12 mouse cellular contexts compared by ENCODE assay signal in the genomic region with DNA sequence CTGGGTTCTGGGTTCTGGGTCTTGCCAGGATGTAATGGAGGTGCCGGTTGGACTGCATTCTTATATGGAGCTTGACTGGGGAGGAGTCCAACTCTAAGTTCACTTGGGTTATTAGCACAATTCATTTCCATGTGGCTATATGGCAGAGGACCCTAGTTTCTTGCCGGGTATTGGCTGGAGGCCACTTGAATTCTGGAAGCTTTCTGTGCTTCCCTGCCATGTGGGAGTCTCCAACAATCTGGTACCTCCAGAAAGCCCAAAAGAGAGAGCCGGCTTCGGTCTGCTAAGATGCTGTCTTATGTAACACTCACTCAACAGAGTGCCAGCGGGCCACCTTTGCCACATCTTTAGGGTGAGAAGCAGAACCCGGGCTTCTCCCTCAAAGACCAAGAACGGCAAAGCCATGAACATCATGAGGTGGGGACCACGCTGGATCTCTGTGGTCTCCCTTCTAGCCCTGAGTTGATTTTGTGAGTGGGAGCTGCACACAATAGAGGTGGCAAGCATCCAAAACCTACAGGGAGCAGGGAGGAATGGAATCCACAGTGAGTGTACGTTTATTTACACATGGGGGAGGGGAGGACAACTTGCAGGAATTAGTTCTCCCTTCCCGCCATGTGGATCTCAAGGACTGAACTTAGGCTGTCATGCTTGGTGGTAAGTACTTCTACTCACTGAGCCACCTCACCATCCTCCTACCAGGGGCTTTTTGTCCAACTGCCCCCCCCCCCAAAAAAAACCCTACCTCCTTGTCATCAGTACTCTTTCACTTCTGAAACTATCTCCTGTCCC. TPM values are rescaled to one million over a fixed set of nuclear protein-coding genes. Genes with fewer than 3 reads are reported as not detected.
A peak's percentile ranks its signal among the peaks of the same experiment; 100 is the strongest.
DNase-seq lines count a peak whose midpoint lies in the region; ATAC-seq lines count a peak whose summit lies in the region.
"Had no signal": no experiment of that assay in that cellular context is flagged by ENCODE, and none has a peak within 500 bp of the region (broad histone marks: within the 10 kb centered on the region; RNA-seq: fewer than 3 reads in every experiment).

No protein-coding gene starts in this region.

- no peaks in the 10 kb centered on the region for H3K36me3 ChIP-seq in forebrain, embryonic 15.5 days
- H3K36me3 ChIP-seq in forebrain, embryonic 10.5 days (replicated peaks): no peaks in the 10 kb centered on the region
- no peaks in the 10 kb centered on the region for H3K36me3 ChIP-seq in midbrain, embryonic 14.5 days (ENCODE audit: control insufficient read depth, insufficient read depth, low read length)
- H3K36me3 ChIP-seq: embryonic facial prominence, embryonic 12.5 days had no signal

- peak overlapping the region; percentile 70 for H3K27ac ChIP-seq in forebrain, embryonic 15.5 days (replicated peaks)
- no peak overlapping the region for H3K27ac ChIP-seq in forebrain, embryonic 10.5 days
- H3K27ac ChIP-seq in midbrain, embryonic 14.5 days (replicated peaks; ENCODE audit: low read depth, low read length): no peak overlapping the region
- H3K27ac ChIP-seq: embryonic facial prominence, embryonic 12.5 days; gastrocnemius, adult 2 months had no signal

- no peaks in the 10 kb centered on the region for H3K27me3 ChIP-seq in forebrain, embryonic 15.5 days
- no peaks in the 10 kb centered on the region for H3K27me3 ChIP-seq in forebrain, embryonic 10.5 days (ENCODE audit: poor library complexity, severe bottlenecking)
- H3K27me3 ChIP-seq in midbrain, embryonic 14.5 days (ENCODE audit: control insufficient read depth, insufficient read depth, low read length): no peaks in the 10 kb centered on the region
- H3K27me3 ChIP-seq: embryonic facial prominence, embryonic 12.5 days had no signal

- no peak overlapping the region for H3K4me3 ChIP-seq in forebrain, embryonic 15.5 days
- no peak overlapping the region for H3K4me3 ChIP-seq in forebrain, embryonic 10.5 days
- no peak overlapping the region for H3K4me3 ChIP-seq in midbrain, embryonic 14.5 days (replicated peaks; ENCODE audit: low read depth, low read length)
- H3K4me3 ChIP-seq: embryonic facial prominence, embryonic 12.5 days; gastrocnemius, adult 2 months had no signal

- no peak for DNase-seq in forebrain, embryonic 10.5 days (ENCODE audit: extremely low spot score, low spot score)
- DNase-seq in brain, embryonic 18.5 days (ENCODE audit: low read depth, low spot score): peak; percentile 68
- peak; percentile 63 to 69 for DNase-seq in frontal cortex, adult 2 months (ENCODE audit: extremely low spot score in 1 of 2, low spot score in 1 of 2)
- peak; percentile 29 to 59 for DNase-seq in left cerebral cortex, postnatal 10 days (ENCODE audit: extremely low spot score in 1 of 2, low spot score in 2 of 2)
- DNase-seq in Muller cell, postnatal 12 days (ENCODE audit: inconsistent ontology term): no peak
- no peak for DNase-seq in urinary bladder, postnatal 14 days (ENCODE audit: low spot score)
- no peak for DNase-seq in midbrain, embryonic 14.5 days
- DNase-seq: gastrocnemius, adult 2 months; kidney, postnatal 10 days had no signal

- ATAC-seq in forebrain, embryonic 15.5 days (replicated peaks): peak; percentile 82
- ATAC-seq in midbrain, embryonic 14.5 days (ENCODE audit: low FRiP score, low TSS enrichment): no peak

- no peaks in the 10 kb centered on the region for H3K9me3 ChIP-seq in forebrain, embryonic 15.5 days
- H3K9me3 ChIP-seq in forebrain, embryonic 10.5 days: no peaks in the 10 kb centered on the region
- H3K9me3 ChIP-seq in midbrain, embryonic 14.5 days (ENCODE audit: control insufficient read depth, low read length): no peaks in the 10 kb centered on the region
- H3K9me3 ChIP-seq: embryonic facial prominence, embryonic 12.5 days had no signal

- intact Hi-C loops in left cerebral cortex, postnatal 10 days (cut with DNase I): no loop called here

- H3K4me1 ChIP-seq in forebrain, embryonic 15.5 days: peaks cover 27% of the 10 kb centered on the region
- H3K4me1 ChIP-seq in forebrain, embryonic 10.5 days: no peaks in the 10 kb centered on the region
- H3K4me1 ChIP-seq in midbrain, embryonic 14.5 days (ENCODE audit: control insufficient read depth, insufficient read depth, low read length): no peaks in the 10 kb centered on the region
- H3K4me1 ChIP-seq: embryonic facial prominence, embryonic 12.5 days had no signal

- H3K4me2 ChIP-seq in forebrain, embryonic 15.5 days (replicated peaks): no peak overlapping the region
- no peak overlapping the region for H3K4me2 ChIP-seq in midbrain, embryonic 14.5 days (ENCODE audit: low read length)
- H3K4me2 ChIP-seq: embryonic facial prominence, embryonic 12.5 days had no signal

- WGBS in forebrain, embryonic 15.5 days: 62% methylated on average over 10 of the region's 10 CpGs
- WGBS in forebrain, embryonic 10.5 days: 93% methylated on average over 10 of the region's 10 CpGs
- WGBS in midbrain, embryonic 14.5 days: 89% methylated on average over 10 of the region's 10 CpGs

- H3K9ac ChIP-seq in forebrain, embryonic 15.5 days (replicated peaks): no peak overlapping the region
- no peak overlapping the region for H3K9ac ChIP-seq in midbrain, embryonic 14.5 days (replicated peaks; ENCODE audit: low read length)
- H3K9ac ChIP-seq: embryonic facial prominence, embryonic 12.5 days had no signal

RNA-seq across cellular contexts. Expression of a gene that starts 59.0 kb away (rescaled TPM):
- 4.7 and 6.1 TPM in 2 replicates for polyA plus RNA-seq in forebrain, embryonic 15.5 days (2015; fragmentation: Nextera tagmentation; extraction: Ambion mirVana)
- polyA plus RNA-seq in forebrain, embryonic 10.5 days (2016; fragmentation: Nextera tagmentation; extraction: Ambion mirVana): not detected in 2 replicates
- polyA plus RNA-seq in frontal cortex, adult 2 months (2012; rRNA removed): 166 and 173 TPM in 2 replicates
- 100 to 1,000 TPM; 104 to 112 TPM for total RNA-seq in left cerebral cortex, postnatal 10 days (2021)
- 3.5 and 4.5 TPM in 2 replicates for polyA plus RNA-seq in midbrain, embryonic 14.5 days (2014; fragmentation: Nextera tagmentation; extraction: Ambion mirVana)
- total RNA-seq: gastrocnemius, adult 2 months had no signal
- polyA plus RNA-seq: heart, postnatal 0 days had no signal

Comparison
In these comparisons a context has a peak if more than half of its experiments do, and no peak if none do; other contexts are left out.
1. DNase-seq: peak in brain, embryonic 18.5 days (single experiment), frontal cortex, adult 2 months (2 of 2) and left cerebral cortex, postnatal 10 days (2 of 2); none in forebrain, embryonic 10.5 days (single experiment), Muller cell, postnatal 12 days (single experiment), urinary bladder, postnatal 14 days (single experiment) and midbrain, embryonic 14.5 days (single experiment).
2. RNA of a gene that starts 59.0 kb away (polyA plus RNA-seq): 166 to 173 TPM in frontal cortex, adult 2 months; 4.7 to 6.1 TPM in forebrain, embryonic 15.5 days, 3.5 to 4.5 TPM in midbrain, embryonic 14.5 days and not detected in forebrain, embryonic 10.5 days; every median in the first group is over 10 times any median in the second.